Mouse (Mus musculus): ENCODE data around the gene Rab7.
"Not testable (repeated sequence)": the region's sequence is repeated elsewhere in the genome, so short reads cannot be mapped to it uniquely, and the experiment has no call there.

Rab7 gene

GRCm38 (mm10) chr6:88053228-88054080 is 8.4 kb upstream of the Rab7 start:
- DNase-seq, result no peak

- peak; percentile 69 for DNase-seq
Observed at GRCm38 (mm10) chr6:88051206-88051605, 6.1 kb upstream of the Rab7 start.

GRCm38 (mm10) chr6:88049008-88049407 is 3.9 kb upstream of the Rab7 start:
- no peak for DNase-seq

- DNase-seq, result peak; percentile 29
Observed at GRCm38 (mm10) chr6:88047853-88048252, 2.8 kb upstream of the Rab7 start.

GRCm38 (mm10) chr6:88045406-88045766 is 316 bp upstream of the Rab7 start:
- DNase-seq, result no peak

GRCm38 (mm10) chr6:88044234-88044576 is 865 bp downstream of the Rab7 start:
- no peak for DNase-seq

GRCm38 (mm10) chr6:88042336-88042735 is 2.7 kb downstream of the Rab7 start:
- DNase-seq, result no peak

GRCm38 (mm10) chr6:88041221-88041620 is 3.8 kb downstream of the Rab7 start:
- DNase-seq, result no peak

- DNase-seq, result no peak
Observed at GRCm38 (mm10) chr6:88039426-88039825, 5.6 kb downstream of the Rab7 start.

- DNase-seq, result no peak
Observed at GRCm38 (mm10) chr6:88037471-88038045, 7.5 kb downstream of the Rab7 start.

- DNase-seq, result no peak
Observed at GRCm38 (mm10) chr6:88033504-88033903, 11.6 kb downstream of the Rab7 start.

- no peak for DNase-seq
Observed at GRCm38 (mm10) chr6:88030432-88030831, 14.6 kb downstream of the Rab7 start.

- peak; percentile 59 for DNase-seq
Observed at GRCm38 (mm10) chr6:88027390-88027789, 17.7 kb downstream of the Rab7 start.

- DNase-seq, result no peak
Observed at GRCm38 (mm10) chr6:88023316-88023890, 21.7 kb downstream of the Rab7 start.

GRCm38 (mm10) chr6:88019154-88019553 is 25.9 kb downstream of the Rab7 start:
- no peak for DNase-seq

GRCm38 (mm10) chr6:88017821-88018220 is 27.2 kb downstream of the Rab7 start:
- no peak for DNase-seq

- DNase-seq, result no peak
Observed at GRCm38 (mm10) chr6:88015797-88016196, 29.3 kb downstream of the Rab7 start.

- DNase-seq, result no peak
Observed at GRCm38 (mm10) chr6:88013456-88013855, 31.6 kb downstream of the Rab7 start.

- peak; percentile 51 for DNase-seq
Observed at GRCm38 (mm10) chr6:88012601-88013000, 32.5 kb downstream of the Rab7 start.

GRCm38 (mm10) chr6:88011106-88011505 is 34.0 kb downstream of the Rab7 start:
- peak; percentile 74 for DNase-seq

GRCm38 (mm10) chr6:88009209-88009608 is 35.9 kb downstream of the Rab7 start:
- no peak for DNase-seq

GRCm38 (mm10) chr6:88004773-88005172 is 40.3 kb downstream of the Rab7 start:
- not testable (repeated sequence) for DNase-seq

- no peak for DNase-seq
Observed at GRCm38 (mm10) chr6:88003439-88003838, 41.6 kb downstream of the Rab7 start.

- no peak for DNase-seq
Observed at GRCm38 (mm10) chr6:87998358-87998757, 46.7 kb downstream of the Rab7 start.

Measured in lung, postnatal 36 days (tissue).